Mouse (Mus musculus) adrenal gland, postnatal 4 days (tissue): ENCODE results near the gene Mterf4. TPM values are rescaled to one million over a fixed set of nuclear protein-coding genes. Genes with fewer than 3 reads are reported as not detected.
"Not testable (repeated sequence)": the region's sequence is repeated elsewhere in the genome, so short reads cannot be mapped to it uniquely, and the experiment has no call there.

Source experiments
- DNase-seq, 2 experiments: peaks; one replicate each; pipeline ENCODE4 v3.0.0; 2021 to 2022; ENCODE audit warnings: low spot score in 2 of 2, mixed read lengths in 2 of 2
- long read RNA-seq, 2 experiments: library from polyadenylated mRNA; stranded (forward); transcript quantifications; one replicate each; pipeline ENCODE4 v2.0.0; 2021
- total RNA-seq, 2 experiments: library from RNA; stranded (reverse); gene quantifications; 2 replicates each; pipeline ENCODE4 v1.2.3; 2021

Mterf4 gene
- 10 to 100 TPM; 30.1 to 30.3 TPM for total RNA-seq
- long read RNA-seq, experiment 1, transcript Mterf4-201 (4 exons, 1,366 nt): major isoform, 7 of 10 reads
- long read RNA-seq, experiment 1, partial matches to known transcripts: 1 of 10 reads
- long read RNA-seq, experiment 1, other reads (novel, unspliced or antisense): 0 of 10 reads
- long read RNA-seq, experiment 2, transcript Mterf4-201 (4 exons, 1,366 nt): major isoform, 11 of 25 reads
- long read RNA-seq, experiment 2, partial matches to known transcripts: 3 of 25 reads
- long read RNA-seq, experiment 2, other reads (novel, unspliced or antisense): 9 of 25 reads

GRCm38 (mm10) chr1:93305581-93306337 is at the start of gene Mterf4:
TSS of gene Mterf4 (minus strand) at chr1:93305915.
- peak; percentile 45 to 49 for DNase-seq

- no peak for DNase-seq
Measured at GRCm38 (mm10) chr1:93352724-93353123, 47.0 kb upstream of the Mterf4 start.

- DNase-seq: no peak
Measured at GRCm38 (mm10) chr1:93349701-93350100, 44.0 kb upstream of the Mterf4 start.

GRCm38 (mm10) chr1:93347176-93347575 is 41.5 kb upstream of the Mterf4 start:
- no peak for DNase-seq

GRCm38 (mm10) chr1:93343504-93344047 is 37.9 kb upstream of the Mterf4 start:
- peak; percentile 73 to 87 for DNase-seq

- peak; percentile 84 to 85 for DNase-seq
Measured at GRCm38 (mm10) chr1:93342648-93343503, 37.2 kb upstream of the Mterf4 start, which contains the start of the genes Ppp1r7 and Pask. TSS of gene Ppp1r7 (plus strand) at chr1:93342854. TSS of gene Pask (minus strand) at chr1:93343482.

GRCm38 (mm10) chr1:93334621-93335020 is 28.9 kb upstream of the Mterf4 start:
- DNase-seq: no peak

- no peak for DNase-seq
Measured at GRCm38 (mm10) chr1:93326446-93326845, 20.7 kb upstream of the Mterf4 start.

GRCm38 (mm10) chr1:93323973-93324372 is 18.3 kb upstream of the Mterf4 start:
- DNase-seq: no peak

GRCm38 (mm10) chr1:93300578-93300977 is 5.1 kb downstream of the Mterf4 start:
- peak in 1 of 2 experiments; percentile 33 for DNase-seq

- DNase-seq: no peak
Measured at GRCm38 (mm10) chr1:93299791-93300190, 5.9 kb downstream of the Mterf4 start.

- not testable (repeated sequence) for DNase-seq
Measured at GRCm38 (mm10) chr1:93294491-93294890, 11.2 kb downstream of the Mterf4 start.

GRCm38 (mm10) chr1:93292006-93292405 is 13.7 kb downstream of the Mterf4 start:
- no peak for DNase-seq

GRCm38 (mm10) chr1:93291591-93291990 is 14.1 kb downstream of the Mterf4 start:
- no peak for DNase-seq

GRCm38 (mm10) chr1:93290956-93291355 is 14.8 kb downstream of the Mterf4 start:
- DNase-seq: no peak

- DNase-seq: no peak
Measured at GRCm38 (mm10) chr1:93289678-93290214, 16.0 kb downstream of the Mterf4 start.

GRCm38 (mm10) chr1:93277041-93277440 is 28.7 kb downstream of the Mterf4 start:
- DNase-seq: no peak

- no peak for DNase-seq
Measured at GRCm38 (mm10) chr1:93275561-93275960, 30.2 kb downstream of the Mterf4 start.

- no peak for DNase-seq
Measured at GRCm38 (mm10) chr1:93272409-93272821, 33.3 kb downstream of the Mterf4 start.

GRCm38 (mm10) chr1:93271751-93272150 is 34.0 kb downstream of the Mterf4 start:
- no peak for DNase-seq
